Mouse (Mus musculus): Measurements from ENCODE around the gene Mta1.

GRCm38 (mm10) chr12:113145591-113145990, 47.5 kb downstream of the Mta1 start:
- TF ChIP-seq CTCF (IDR thresholded peaks at IDR 0.05; ENCODE audit: low read depth, low read length) (no peak), POLR2A (IDR thresholded peaks at IDR 0.05; ENCODE audit: insufficient read depth, low read length) (no peak), EP300 (IDR thresholded peaks at IDR 0.05; ENCODE audit: insufficient read depth, low read depth, low read length) (no peak)
